Mouse (Mus musculus): ENCODE measurements at regions not wholly inside any gene's neighbourhood (a gene's known extent, or its start where the extent isn't known, plus 50 kb on each side); places are given as distances from the start of the nearest gene placed in this dataset.

DNA sequence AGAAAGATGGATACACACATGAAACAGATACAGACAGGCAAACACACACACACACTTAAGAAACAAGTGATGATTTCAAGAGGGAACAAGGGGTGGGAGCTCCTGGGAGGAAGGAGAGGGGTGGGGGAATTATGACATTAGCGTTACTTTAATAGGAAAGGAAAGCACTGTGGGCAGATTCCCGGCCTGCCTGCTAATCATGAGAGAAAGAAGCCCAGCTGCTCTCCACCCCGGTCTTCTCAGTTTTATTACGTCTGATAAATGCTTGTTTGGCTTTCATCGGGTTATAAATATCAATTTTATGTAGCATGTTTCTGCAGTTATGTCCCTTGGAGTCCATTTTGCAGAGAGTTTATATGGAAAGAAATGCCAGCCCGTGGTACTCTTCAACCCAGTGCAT lies 554.1 kb downstream of the Zfp704 start:
- TF ChIP-seq CTCF (IDR thresholded peaks at IDR 0.05; ENCODE audit: borderline replicate concordance, control insufficient read depth, extremely low read depth, insufficient read depth, low read length, poor library complexity) (no peak), POLR2A (IDR thresholded peaks at IDR 0.05; ENCODE audit: control insufficient read depth, extremely low read depth, insufficient read depth, low read length, poor library complexity) (no peak)

Measured in thymus, adult 2 months (tissue).